Mouse (Mus musculus) left cerebral cortex, adult 8-10 months (tissue): ENCODE measurements around the gene Id4. TPM values are rescaled to one million over a fixed set of nuclear protein-coding genes. Genes with fewer than 3 reads are reported as not detected.
A peak's percentile ranks its signal among the peaks of the same experiment; 100 is the strongest.

Source experiments
- DNase-seq, 2 experiments: peaks; one replicate each; pipeline ENCODE4 v3.0.0; 2022; ENCODE audit warnings: low spot score in 2 of 2
- total RNA-seq, 4 experiments: library from RNA; stranded (reverse); gene quantifications; 2 replicates each; pipeline ENCODE4 v1.2.4; 2022

Id4 gene
- total RNA-seq = 10 to 100 TPM; 55.0 to 68.0 (median 62.2) TPM

DNA sequence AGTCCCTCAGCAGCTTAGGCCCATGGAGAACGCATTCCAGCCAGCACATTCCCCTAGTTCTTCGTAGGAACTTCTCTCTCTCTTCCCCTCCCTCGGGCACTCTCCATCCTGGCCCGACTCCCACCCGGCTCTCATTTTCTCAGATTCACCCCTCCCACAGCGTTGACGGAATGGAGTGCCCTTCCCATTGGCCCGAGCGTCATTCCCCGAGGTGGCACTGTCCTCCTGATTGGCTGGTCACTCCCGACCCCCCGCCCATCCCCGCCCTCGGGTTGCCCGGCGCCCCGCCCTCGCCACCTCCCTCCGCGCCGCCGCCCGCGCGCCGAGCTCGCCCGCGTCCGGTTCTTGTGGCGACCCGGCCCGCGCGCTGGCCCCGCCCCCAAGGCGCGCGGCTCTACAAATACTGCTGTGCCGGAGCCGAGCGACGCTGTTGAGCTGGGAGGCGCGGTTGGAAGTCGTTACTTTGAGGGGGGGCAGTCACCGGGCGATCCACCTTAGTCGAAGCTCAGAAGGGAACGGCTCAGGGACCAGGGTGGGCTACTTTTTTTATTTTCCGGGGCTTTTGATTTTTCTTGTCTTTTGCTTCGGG is at the start of gene Id4:
TSS of gene Id4 (plus strand) at position 539 of the 589 bp plus-strand sequence.
- peak; percentile 67 to 93 for DNase-seq

DNA sequence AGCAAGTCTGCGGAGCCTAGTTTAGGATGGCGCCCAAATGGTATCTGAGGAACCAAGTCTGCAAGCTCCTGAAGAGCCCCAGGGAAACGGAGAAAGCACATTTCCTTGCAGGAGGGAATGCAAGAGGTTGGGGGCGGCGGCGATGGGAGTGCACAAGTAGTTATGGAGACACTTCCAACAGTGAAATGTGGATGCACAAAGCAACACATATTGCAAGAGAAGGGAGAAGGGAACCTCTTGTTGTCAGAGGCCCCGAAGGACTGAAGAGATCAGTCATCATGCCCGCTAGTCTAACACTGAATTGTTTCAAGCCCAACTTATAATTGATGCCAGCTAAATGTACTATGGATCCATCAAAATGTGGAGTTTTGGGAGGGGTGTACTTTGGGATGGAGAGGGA is 33.9 kb upstream of the Id4 start:
- DNase-seq = no peak

DNA sequence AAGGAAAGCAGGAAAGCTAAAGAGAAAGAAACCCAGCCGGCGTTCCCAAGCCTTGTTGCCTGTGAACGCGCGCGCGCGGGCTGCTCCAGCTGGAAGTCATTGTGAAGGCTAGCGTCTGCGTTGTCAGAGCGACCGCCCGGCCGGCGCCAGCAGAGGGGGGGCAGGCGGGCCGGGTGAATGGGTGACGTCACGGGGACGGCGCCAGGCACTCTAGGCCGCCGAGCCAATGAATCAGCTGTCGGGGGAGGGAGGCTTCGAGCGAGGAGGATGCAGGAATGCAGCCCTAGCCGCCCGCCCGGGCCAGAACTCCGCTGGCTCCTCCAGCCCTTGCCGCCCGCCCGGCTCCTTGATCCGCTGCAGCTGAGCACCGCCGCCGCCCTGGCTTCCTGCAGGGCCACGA is 33.3 kb upstream of the Id4 start:
- peak; percentile 78 to 96 for DNase-seq

GRCm38 (mm10) chr13:48228114-48228513 is 32.9 kb upstream of the Id4 start:
- no peak for DNase-seq

DNA sequence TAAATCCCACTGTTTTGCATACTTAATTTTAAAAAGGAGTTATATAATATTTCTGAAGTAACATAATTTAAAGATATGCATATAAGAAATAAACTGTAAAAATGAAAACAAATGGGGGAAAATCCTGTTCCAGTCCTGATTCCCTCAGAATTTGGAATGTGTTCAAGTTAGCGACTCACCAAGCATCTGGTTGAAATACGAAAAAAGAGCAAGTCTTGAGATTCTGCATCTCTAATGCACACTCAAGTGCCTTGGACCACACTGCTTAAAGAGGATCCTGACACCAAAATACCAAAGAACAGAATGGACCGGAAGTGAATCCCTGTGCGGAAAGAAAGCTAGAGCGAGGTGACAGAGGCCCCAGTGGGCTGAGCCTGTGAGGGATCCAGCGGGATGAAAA is 30.0 kb upstream of the Id4 start:
- DNase-seq = no peak

DNA sequence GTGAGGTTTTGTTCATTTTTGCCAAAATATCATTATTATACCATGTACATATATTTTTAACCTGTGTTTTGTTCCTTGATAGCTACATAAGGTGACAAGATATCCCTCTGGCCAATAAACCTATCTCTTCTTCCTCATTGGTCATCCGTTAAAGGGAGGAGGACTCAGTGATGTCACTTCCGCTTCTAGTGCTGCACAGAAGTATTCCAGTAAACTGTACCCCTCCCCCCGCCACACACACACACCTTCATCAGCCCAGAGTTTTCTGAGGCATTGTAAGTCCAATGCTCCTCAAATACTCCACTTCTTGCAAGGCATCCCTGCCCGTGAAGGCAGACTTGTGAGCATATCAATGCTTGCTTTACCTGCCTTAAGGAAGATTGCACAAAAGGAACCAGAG is 24.6 kb upstream of the Id4 start:
- DNase-seq = no peak

DNA sequence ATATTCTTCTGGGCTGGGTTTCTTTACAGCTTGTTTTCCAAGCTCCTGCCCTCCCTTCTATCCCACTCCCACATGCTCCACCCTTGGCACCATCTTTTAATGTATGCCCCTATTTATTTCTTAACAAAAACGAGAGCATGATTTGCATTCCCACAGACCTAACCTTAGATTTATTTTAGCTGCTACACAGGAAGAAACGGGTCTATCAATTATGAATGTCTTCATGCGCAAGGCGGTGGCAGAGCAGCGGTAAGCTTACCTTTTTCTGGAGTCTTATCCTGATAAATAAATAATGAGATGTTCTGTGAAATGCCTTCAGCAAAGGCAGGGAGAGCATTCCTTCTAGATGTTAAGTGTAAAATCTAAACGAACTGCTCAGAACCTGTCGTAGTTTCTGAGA is 24.2 kb upstream of the Id4 start:
- no peak for DNase-seq

GRCm38 (mm10) chr13:48237516-48237915 is 23.5 kb upstream of the Id4 start:
- no peak for DNase-seq

- DNase-seq = no peak
These were observed 15.6 kb upstream of the Id4 start for GRCm38 (mm10) chr13:48245235-48246012.

GRCm38 (mm10) chr13:48252559-48252958 is 8.5 kb upstream of the Id4 start:
- no peak for DNase-seq

GRCm38 (mm10) chr13:48255026-48255425 is 6.0 kb upstream of the Id4 start:
- DNase-seq = no peak

- DNase-seq = peak; percentile 24 to 51
These were observed 553 bp downstream of the Id4 start for GRCm38 (mm10) chr13:48261341-48262221.

DNA sequence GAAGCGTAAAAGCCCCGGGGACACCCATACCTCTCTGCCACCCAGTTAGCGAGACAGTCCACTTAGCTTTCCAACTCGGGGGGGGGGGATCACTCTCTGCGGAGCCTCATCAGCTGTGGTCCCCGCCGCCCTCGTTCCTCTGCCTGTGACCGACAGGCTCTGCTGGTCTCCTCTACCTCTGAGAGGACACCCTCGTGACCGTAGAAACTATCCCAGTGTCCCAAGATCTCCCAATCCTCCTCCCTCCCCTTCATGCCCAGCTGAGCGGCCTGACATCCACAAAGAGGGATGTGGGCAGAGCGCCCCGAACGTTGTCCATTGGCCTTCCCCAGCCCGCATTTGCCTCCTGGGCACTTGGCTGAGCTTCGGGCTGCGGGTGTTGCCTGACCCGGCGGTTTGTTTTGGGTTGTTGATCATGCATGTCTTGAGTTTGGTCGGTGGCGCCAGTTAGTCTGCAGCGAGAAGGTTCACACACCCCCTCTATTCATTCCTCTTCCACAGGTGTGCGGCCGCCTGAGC is 1.5 kb downstream of the Id4 start:
- DNase-seq = no peak

DNA sequence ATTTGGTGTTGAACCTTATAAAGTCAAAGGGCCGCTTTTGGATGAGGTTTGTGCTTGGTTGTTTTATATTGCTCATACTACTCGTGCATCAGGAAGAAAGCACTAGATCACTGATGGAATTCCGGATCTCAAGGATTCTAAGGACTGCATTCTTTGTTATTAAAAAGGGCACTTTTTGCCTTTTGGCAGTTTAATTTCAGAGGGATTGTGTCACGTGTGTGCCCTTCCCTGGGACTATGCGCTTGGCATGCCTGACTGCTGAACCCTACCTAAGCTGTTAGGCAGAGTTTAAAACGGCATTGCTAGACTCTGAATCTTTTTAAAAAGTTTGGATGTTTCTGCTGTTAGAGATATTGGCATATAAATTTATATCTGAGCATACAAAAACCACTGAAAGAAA is 4.0 kb downstream of the Id4 start:
- DNase-seq = no peak

DNA sequence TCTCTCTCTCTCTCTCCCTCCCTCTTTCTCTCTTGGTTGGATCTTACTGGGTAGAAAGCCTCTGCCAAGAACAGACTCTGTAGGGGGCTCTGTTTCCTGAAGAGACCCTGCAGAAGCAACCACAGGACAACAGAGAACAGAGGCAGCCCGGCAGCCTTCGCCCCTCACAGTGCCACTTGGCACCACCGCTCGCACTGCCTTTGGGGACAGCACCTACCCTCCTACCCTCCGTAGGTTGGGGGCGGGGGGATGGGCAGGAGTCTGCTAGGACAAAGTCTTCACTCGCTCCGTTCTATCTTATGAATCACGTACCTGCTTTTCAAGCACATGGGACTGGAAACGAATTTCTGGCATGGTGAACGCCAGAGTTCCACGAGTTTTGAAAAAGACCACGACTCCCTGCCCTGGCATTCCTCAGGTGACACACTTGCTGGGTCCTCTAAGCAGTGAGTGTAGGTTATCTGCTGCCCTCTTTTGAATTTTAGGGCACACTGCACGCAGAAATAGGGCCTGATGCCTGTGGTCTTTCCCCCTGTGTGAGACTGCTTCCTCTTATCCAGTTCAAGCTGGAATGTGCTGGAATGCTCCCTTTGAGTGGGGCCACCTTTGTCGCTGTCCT is 12.5 kb downstream of the Id4 start:
- peak; percentile 11 to 19 for DNase-seq

DNA sequence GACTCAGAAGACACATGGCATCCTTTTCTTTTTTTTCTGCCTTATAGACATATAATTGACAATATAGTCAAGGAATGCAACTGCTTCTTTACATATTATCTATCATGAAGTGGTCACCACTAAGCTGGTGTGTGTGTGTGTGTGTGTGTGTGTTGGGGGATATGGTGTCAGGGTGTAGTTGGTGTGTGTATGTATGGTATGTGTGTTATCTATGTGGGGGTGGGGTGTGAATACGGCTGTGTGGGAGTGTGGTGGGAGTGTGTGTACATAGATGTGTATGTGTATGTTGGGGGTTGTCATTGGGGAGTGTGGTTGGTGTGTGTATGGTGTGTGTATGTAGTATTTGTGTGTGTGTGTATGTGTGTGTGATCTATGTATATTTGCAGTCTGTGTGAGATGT is 13.1 kb downstream of the Id4 start:
- DNase-seq = no peak

DNA sequence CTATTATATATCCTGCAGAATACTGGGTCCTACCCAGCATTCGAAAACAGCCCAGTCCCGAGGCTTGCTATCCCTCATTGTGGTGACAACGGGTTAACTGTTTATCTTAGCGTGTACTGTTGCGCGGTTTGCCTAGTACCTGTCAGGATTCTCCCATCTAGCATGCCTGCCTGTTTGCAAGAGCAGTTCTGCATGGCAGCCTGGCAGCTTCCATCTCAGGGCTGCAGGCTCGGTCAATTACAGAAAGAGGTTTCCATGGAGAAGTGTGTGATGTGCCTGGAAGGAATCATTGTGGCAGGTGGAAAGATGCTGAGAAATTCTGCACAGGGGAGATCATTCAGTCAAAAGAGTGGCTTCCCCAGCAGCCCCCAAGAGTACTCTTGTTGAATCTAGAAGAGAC is 16.0 kb downstream of the Id4 start:
- DNase-seq = no peak

DNA sequence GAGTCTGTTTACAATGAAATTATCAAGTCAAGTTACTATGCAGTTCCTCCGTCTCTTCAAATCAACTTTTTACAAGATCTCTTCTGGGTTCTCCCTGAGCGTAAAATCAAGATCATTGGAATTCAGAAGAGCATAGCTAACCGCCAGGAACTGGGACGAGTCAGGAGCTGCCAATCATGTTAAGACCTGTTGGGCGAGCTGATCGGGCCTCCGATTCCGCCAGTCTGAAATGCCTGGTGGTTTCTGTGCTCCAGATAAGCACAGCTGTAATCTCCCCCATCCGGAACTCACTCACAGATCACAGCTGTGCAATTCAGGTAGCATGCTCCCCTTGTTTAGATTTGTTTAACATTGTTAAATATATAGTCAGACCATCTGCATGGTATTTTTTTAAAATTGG is 23.4 kb downstream of the Id4 start:
- DNase-seq = no peak

- DNase-seq = no peak
These were observed 24.1 kb downstream of the Id4 start for GRCm38 (mm10) chr13:48284918-48285693.

DNA sequence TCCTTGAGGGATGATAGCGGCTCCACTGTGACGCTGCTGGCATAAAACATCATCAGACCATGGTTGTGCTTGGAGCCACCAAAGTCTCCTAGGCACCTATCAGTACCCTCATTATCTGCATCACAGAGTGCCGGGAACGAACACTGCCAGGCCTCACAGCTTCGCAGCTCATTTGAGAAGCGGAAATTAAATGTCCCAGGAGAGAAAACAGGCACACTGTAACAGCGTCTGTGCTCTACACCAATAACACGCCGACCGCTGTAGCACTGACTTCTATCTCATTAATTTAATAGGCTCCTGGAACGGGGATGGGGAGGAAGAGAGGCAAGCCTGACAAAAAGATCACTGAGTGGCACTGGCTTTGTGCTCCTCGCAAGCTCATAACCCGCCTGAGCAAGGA is 29.4 kb downstream of the Id4 start:
- no peak for DNase-seq

DNA sequence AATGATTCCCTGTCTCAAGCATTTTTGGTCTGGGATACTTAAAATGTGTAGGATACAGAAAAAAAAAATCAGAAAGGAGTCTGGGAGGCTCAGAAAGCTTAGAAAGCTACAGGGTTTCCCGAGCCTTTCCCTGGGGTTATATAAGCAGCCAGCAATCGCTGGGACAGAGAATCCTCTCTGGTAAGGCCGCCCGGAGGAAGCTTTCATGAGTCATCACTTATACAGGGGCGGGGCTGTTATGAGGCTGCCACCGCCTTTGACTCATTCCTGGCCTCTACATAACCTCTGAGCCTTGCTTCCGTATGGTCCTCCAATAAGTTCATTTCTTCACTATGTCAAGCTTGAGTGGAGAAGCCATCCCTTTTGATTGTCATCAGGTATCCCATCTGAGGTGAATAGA is 53.5 kb downstream of the Id4 start:
- no peak for DNase-seq
